Mouse (Mus musculus) mouse embryonic stem cell (cell line): ENCODE data around the gene Cdh4.

ENCODE experiments used
- in situ Hi-C, 2 experiments: fragments of 300-500 bp; cut with MboI; formaldehyde crosslinking; loops; 1 replicate in 1 of 2; 3 replicates in 1 of 2; pipeline ENCODE4 v1.14.3; 2019 to 2020; ENCODE audit warnings: low sequenced_read_pairs in 2 of 2, low pct_unique_long_range_greater_than_20kb in 1 of 2, mixed read lengths in 1 of 2; ENCODE audit not compliant: unreplicated experiment in 1 of 2

Cdh4 gene

DNA sequence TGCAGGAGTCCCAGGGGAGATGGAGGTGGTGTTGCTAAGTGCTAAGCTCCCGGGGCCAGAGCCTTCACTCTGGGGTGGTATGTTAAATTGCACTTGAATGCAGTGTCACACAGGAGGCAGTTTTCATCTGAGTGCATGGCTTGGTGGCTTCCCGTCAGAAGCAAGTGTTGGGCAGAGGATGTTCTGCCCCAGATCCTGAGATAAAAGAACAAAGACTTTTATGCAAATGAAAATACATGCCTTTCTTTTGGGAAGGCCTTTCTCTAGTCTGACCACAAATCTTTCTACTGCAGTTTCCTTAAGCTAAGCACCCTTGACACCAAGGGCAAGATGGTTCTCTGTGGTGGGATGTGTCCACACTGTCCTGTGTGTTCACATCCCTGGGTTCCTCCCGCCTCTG is 136.1 kb downstream of the Cdh4 start:
- in situ Hi-C loops: no loop called here

DNA sequence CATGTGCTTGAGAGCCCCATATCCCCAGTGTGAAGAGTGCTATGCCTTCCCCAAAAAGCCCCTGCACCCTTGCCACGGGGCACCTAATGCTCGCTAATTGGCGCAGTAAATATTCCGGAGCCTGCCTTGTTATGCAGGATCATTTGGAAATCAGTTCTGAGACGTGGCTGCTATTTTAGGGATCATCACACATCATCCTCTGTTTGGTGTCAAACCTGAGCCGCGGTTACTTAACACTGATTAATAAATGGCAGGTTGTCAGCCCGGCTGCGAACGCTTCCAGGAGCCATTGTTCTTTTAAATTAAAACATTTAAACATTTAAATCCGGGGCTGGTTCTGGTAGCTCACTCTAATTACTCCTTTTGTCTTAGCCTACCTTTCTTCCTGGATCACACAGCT is 136.6 kb downstream of the Cdh4 start:
- in situ Hi-C loops: no loop called here

DNA sequence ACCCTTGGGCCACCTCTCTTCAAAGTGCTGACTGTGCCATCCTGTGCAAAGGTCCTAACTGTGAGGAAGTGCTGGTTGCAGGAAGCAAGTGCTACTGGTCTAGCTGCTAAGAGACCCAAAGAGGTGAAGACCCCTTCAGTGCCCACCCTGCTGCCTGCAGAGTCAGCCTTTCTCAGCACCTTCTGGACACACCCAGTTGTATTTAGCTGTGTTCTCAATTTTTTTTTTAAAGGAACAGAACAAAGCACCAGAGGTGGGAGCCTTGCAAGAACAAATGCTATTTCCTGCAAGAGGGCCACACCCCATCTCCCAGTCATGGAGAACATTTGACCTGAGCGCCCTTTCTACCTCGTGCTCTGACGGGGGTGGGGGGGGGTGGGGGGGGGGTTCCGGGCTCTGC is 138.2 kb downstream of the Cdh4 start:
- in situ Hi-C loops: no loop called here

DNA sequence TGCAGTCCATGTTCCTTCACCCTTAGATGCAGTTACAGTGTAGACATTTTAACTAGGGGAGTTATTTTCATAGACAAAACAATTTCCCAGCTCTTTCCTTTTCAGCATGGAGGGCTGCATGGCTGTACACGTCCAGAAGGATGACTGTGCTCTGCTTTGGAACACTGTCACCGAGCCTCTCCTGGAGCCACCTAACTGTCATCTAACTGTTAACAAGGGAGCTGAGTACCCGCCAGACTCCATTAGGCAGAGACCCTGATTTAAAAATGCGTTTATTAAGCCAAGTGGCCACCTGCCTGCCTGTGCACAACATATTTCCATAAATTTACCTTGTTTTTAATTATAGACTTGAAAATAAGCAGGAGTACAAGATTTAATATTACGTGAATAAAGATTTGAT is 138.8 kb downstream of the Cdh4 start:
- in situ Hi-C loops: no loop called here

DNA sequence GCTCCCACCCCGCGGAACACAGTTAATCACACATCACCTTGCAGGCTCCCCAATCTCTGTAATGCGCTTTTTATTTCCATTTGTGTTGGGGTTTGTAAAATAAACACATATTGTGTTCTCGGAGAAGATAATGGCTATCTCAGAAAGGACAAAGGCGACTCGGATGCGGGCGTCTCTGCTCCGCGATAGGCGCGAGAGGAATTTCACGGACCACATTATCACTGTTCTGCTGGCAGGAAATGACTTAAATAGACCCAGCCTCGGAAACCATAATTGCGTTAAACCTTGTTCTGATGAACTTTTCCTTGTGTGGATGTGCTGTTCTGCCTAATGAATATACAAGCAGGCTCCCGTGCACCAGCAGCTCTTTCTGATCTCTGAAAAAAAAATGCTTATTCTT is 140.7 kb downstream of the Cdh4 start:
- in situ Hi-C loops: no loop called here

DNA sequence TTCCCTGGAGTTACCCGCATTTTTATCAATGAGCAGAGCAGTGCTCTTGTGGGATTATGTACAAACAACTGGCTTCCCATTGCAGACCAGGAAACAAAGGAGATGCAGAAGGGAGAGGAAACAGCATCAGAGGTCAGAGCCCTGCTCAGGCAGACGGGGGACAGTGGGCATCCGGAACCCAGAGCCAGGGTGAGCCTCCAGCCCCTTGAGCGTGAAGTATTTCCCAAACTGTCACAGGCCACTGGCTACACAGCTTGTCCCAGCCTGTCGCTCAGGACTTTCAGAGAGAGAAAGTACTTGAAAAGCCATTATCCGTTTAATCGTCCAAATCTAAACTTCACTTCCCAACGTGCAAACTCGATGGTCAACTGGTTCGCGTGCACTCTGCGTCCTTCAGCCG is 142.4 kb downstream of the Cdh4 start:
- in situ Hi-C loops: no loop called here

DNA sequence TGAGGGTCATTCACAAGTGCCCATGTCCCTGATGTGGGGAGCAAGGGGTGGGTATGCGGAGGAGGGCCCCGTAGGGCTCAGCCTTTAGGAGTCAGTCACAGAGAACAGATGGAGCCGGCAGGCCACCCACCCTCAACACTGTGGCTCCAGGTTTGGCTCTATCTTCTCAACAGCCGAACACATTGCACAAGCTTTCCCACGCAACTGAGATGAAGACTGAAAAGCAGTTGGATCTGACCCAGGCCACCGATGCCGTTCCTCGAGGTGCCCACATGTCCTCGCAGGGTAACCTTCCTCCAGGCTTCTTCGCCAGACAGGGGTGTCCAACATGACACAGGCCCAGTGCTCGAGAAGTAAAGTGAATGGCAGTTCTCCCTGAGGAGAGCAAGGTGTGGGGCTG is 144.2 kb downstream of the Cdh4 start:
- in situ Hi-C loops: no loop called here

DNA sequence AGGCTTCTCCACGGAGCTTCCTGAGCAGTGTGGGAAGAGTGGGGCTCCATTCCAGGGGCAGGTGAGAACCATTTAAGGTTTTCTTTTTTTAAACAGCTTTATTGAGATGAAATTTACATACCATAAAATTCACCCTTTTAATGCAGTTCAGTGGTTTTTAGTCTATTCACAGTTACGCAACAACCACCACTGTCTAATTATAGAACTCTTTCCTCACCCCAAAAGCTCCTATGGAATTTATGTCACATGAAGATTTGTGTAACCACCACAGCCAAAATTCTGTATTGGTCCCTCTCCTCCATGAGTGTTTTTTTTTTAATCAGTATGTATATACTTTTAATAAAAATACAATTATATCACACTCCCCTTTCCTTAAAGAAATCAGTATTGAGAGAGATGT is 144.8 kb downstream of the Cdh4 start:
- in situ Hi-C loops: no loop called here

DNA sequence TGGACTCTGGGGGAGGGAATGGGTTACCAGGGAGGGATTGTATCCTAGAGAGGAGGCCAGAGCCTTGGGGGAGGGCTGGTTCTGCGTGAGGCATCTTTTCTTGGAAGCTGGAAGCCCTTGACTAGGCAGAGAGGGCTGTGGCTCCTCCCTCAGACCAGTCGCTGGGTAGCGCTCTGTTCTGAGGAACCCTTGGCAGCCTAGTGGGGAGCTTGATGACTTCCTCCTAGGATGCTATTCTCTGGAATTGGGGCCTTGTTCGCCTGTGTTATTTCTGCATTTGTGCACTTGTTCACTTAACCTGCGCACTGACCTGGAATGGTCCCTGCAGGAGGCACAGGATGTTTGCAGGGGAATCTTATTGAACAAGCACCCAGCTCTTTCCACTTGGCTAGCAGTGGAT is 149.4 kb downstream of the Cdh4 start:
- in situ Hi-C loops: no loop called here

DNA sequence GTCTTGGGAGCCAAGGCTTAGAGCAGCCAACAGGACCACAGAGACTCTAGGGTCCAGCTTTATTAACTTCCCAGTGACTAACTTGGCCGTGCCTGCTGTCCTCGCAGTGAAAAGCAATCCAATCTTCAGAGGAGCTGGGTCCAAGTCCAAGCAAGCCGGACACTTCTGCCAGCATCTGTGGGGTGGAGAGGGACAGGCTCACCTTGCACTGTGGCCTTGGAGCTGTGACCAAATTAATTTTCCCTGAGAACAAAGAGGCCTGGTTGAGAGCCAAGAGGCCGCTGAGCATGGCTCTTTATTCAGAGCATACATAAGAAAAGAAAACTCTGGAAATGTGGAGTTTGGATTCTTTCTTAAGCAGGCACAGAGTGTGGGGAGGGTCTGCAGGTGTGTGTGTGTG is 152.8 kb downstream of the Cdh4 start:
- in situ Hi-C loops: no loop called here

DNA sequence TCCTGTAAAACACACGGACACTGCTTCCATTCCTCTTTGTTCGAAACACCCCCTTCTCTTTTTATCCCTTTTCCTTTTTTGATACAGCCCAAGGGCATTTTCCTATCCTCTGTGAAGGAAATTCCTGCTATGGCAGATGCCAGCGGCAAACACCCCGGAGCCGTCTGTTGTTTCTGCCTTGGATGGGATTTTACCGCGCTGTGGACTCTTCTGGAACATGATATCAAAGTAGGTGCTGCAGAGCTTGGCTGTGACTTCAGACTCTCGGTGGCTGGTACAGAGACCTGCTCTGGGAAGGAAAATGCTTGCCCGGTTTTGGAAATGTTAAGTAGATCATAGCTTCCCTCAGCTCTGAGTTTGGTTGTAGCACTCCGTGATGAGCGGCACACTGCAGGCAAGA is 156.7 kb downstream of the Cdh4 start:
- in situ Hi-C loops: no loop called here

DNA sequence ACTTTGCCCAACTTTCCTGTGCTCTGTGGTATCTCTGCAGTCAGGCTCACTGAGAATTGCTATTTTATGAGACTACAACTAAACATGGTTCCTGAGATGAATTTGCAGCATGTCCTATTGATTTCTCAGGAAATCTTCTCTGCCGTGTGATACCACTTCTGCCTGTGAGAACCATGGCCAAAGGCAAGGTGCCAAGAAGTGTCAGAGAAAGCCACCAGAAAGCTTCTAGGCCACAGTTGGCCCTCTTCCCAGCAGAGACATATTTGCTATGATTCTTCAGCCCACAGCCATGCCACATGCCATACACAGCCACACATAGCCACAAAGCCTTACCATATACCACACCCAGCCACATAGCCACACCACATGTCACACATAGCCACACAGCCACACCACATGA is 157.7 kb downstream of the Cdh4 start:
- in situ Hi-C loops: no loop called here

DNA sequence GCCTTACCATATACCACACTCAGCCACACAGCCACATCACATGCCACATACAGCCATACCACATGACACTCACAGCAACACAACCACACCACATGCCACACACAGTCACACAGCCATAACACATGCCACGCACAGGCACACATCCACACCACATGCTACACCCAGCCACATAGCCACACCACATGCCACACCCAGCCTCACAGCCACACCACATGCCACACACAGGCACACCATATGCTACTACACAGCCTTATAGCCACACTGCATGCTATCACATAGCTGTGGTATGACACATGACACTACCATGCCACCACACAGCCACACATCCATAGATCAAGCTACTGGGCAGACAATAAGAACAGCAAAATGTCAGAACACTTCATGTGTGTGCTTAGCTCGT is 158.1 kb downstream of the Cdh4 start:
- in situ Hi-C loops: no loop called here

DNA sequence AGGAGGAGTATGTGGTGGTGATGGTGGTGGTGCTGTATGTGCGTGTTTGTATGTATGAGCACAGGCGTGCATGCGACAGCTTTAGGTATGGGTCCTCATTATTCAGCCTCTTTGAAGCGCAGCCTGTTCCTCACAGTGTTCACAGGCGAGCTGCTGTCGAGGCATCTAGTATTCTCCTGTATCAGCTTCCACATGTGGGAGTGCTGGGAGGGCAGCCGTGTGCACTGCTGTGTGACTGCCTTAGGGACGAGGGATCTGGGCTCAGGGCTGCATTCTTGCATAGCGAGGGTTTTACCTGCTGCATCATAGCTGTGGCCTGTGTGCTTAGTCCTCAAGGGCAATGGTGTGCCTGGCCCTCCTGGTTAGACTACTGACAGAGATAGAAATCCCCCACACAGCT is 158.9 kb downstream of the Cdh4 start:
- in situ Hi-C loops: no loop called here

DNA sequence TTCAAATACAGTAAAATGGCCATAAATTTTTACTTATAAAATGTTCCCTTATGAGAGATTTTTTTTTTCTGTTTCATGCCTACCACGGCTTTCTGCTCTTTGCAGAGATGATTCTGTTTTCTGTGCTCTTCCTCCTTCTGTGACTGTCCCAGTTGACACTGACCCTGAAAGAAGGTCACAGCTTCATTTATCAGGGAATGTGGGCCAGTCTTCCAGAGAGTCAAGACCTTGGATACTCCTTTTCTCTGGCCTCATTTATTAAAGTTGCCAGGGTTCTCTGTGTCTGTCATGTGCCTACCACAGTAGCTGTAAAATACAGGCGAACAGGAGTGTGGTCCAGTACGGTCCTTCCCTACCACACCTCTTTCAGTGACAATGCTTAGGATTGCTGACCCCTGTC is 162.5 kb downstream of the Cdh4 start:
- in situ Hi-C loops: no loop called here

DNA sequence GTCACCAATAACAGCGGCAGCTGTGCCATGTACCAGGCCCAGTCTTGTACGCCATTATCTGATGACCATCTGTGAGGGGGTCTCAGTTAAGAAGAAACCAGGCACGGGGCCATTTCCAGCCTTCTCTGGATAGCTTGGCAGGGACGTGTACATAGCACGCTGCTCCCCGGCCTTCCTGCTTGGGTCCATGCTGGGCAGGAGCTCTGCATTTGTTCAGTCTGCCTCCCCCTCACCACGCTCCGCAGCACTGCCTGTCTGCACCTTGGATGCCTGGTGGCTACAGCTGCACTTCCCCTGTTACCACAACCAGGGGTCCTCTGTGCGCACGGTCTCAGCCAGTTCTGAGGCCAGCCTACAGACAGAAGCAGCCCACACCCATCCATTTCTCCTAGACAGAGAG is 163.0 kb downstream of the Cdh4 start:
- in situ Hi-C loops: no loop called here

DNA sequence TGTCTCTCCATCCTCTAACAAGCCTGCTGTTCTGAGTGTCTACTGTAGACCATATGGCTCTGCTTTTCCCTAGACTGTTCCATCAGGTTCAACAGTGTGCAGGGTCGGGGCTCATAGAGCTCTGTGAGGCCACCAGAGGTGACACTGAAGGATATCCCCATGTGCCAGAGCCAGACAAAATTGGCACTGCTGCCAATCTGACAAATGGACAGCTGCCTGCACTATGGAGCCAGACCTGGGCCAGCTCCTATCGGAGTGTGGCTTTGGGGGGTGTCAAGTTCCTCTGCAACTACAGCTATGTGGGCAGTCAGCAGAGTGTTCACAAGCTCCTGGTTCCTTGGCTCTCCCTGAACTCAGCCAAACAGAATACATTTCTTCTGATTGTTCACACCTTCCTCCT is 164.1 kb downstream of the Cdh4 start:
- in situ Hi-C loops: no loop called here

DNA sequence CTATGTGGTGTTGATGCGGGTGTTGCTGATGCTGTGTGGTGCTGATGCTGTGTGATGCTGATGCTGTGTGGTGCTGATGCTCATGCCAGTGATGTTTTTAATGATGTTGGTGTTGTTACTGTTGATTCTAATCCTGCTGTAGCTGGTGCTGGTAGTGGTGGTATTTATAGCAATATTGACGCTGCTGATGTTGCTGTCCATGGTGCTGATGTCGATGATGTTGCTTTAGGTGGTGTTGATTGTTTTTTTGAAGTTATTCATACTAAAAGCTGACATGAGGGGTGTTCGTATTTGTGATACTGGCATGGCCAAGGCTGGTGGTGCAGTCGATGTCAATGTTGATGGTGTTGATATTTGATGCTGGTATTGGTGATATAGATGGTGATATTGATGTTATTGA is 173.7 kb downstream of the Cdh4 start:
- in situ Hi-C loops: no loop called here

DNA sequence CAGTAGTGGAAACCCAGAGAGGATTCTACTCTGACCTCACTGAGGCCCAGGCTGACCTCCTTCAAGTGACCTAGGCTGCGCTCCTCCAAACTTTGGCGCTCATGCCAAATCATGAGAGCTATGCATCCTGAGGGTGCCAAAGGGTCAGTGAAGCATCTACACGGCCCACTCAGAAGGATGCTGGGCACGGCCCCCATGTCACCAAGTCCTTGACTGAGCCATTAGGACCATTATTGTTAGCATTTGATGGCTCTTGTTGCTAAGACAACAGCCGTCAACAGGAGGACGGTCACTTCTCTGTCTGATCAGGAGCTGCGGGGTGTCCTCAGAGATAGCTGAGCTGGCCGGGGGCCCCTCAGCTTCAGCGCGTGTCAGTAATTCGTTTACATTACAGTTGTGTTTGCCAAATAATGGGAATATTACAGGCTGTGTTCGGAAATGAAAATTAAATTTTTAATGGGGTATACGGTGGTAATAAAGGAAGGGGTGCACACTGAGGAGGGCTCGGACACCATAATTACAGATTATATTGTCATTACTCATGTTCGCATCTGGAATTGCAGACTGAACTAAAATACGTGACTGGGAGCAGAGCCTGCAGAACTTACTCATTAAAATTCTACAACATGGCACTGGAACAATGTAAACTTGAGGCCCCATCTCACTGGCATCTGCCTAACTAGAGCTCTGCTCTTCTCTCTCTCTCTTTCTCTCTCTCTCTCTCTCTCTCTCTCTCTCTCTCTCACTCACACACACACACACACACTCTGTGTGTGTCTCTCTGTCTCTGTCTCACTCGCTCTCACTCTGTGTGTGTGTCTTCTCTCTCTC is 181.6 kb downstream of the Cdh4 start:
- in situ Hi-C loops: no loop called here

DNA sequence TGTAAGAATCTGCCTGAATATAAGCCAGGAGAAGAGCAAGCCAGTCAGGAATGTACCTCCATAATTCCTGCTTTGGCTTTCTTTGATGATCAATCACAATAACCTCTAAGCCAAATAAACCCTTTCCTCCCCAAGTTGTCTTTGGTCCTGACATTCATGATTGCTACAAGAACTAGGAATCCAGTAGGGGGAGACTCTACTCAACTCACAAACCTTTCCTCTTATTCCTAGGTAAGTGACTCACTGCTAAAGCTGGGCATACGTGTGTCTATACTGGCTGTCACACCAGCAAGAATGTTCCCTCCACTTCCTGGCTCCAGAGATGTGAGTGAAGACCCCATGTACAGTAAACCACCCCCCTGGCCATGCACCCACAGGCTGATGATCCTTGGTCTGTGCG is 185.3 kb downstream of the Cdh4 start:
- in situ Hi-C loops: no loop called here

DNA sequence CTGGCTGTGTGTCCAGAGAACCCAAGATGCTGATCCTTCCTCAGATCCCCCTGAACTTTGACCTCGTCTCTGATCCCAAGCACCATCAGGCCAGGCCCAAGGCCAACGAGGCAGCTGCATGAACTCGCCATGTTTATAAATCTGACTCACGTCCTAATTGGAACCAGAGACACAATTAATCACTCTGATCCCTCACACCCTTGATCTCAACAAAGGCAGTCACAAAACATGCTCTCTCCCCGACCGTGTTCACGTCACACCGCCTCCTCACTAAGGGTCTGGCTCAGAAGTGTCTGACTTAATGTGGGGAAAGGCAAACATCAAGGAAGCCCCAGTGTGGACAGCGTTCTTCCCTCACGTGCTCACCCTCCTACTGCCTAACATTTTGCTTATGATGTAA is 188.5 kb downstream of the Cdh4 start:
- in situ Hi-C loops: no loop called here
